Mouse (Mus musculus) bone marrow macrophage, adult 2 months (primary cell): ENCODE measurements around the gene Defb45. TPM values are rescaled to one million over a fixed set of nuclear protein-coding genes. Genes with fewer than 3 reads are reported as not detected.

Experiments
- H3K27ac ChIP-seq: 2 replicates; pipeline ENCODE4 v1.5.1; 2012; ENCODE audit warnings: low read depth, low read length; ENCODE audit not compliant: insufficient read depth
- H3K4me1 ChIP-seq: 2 replicates; pipeline ENCODE4 v1.6.1; 2012; ENCODE audit warnings: low read length; ENCODE audit not compliant: control insufficient read depth, insufficient read depth
- H3K4me3 ChIP-seq: 2 replicates; pipeline ENCODE4 v1.5.1; 2012; ENCODE audit warnings: mild to moderate bottlenecking, low read length, moderate library complexity; ENCODE audit not compliant: insufficient read depth
- CTCF ChIP-seq: IDR thresholded peaks from 2 replicates; pipeline ENCODE4 v1.5.1; 2012; ENCODE audit warnings: low read depth, mild to moderate bottlenecking, low read length, moderate library complexity
- POLR2A ChIP-seq: IDR thresholded peaks from 2 replicates; pipeline ENCODE4 v1.6.1; 2012; ENCODE audit warnings: mild to moderate bottlenecking, low read depth, low read length, borderline replicate concordance
- polyA plus RNA-seq: library from polyadenylated mRNA; stranded (reverse); fragments of >200 nt; gene quantifications from 2 replicates; pipeline ENCODE4 v1.2.4, GENCODE M21; 2012; ENCODE audit not compliant: missing spikeins, insufficient read depth, insufficient read length

Defb45 gene
- polyA plus RNA-seq, 1 experiment = not detected

DNA sequence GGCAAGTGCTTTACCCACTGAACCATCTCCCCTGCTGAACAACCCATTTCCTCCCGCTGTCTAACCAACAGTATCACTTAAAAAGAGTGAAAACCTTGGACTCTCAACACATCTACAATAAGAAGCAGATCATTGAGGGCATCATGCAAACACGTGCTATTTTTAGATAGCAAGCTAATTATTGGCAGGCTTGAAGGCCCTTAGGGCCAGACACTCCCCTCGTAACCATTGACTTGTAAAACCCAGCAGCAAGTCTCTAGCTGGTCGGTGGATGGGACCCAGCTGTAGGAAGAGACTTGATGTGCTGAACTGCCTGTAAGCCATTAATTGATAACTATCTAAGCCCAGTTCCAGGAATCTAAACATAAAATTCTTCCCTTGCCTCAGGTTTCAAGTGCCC lies 55.7 kb downstream of the Defb45 start:
- H3K27ac ChIP-seq = no peak overlapping the region
- TF ChIP-seq POLR2A (no peak), CTCF (no peak)
- no peaks in the 10 kb centered on the region for H3K4me1 ChIP-seq
- no peak overlapping the region for H3K4me3 ChIP-seq

Other genes starting within 250 kb of the Defb45 start
- not detected in 2 replicates for gene Nrsn2, start 222.8 kb downstream of the Defb45 start, polyA plus RNA-seq
- gene Sox12, start 201.3 kb downstream of the Defb45 start, polyA plus RNA-seq = 0.44 and 0.51 TPM in 2 replicates
- gene Zcchc3, start 184.4 kb downstream of the Defb45 start, polyA plus RNA-seq = 2.0 and 2.3 TPM in 2 replicates
- not detected in 2 replicates for gene 6820408C15Rik, start 183.8 kb downstream of the Defb45 start, polyA plus RNA-seq
- gene Defb23, start 134.8 kb downstream of the Defb45 start, polyA plus RNA-seq = not detected in 2 replicates
- gene Defb20, start 122.3 kb downstream of the Defb45 start, polyA plus RNA-seq = not detected in 2 replicates
- gene Defb22, start 109.3 kb downstream of the Defb45 start, polyA plus RNA-seq = not detected in 2 replicates
- not detected in 2 replicates for gene Defb26, start 87.7 kb downstream of the Defb45 start, polyA plus RNA-seq
- gene Defb28, start 81.1 kb downstream of the Defb45 start, polyA plus RNA-seq = not detected in 2 replicates
- gene Defb29, start 59.3 kb downstream of the Defb45 start, polyA plus RNA-seq = not detected in 2 replicates
- not detected in 2 replicates for gene Gm17416, start 30.1 kb downstream of the Defb45 start, polyA plus RNA-seq
- not detected in 2 replicates for gene Defb21, start 26.7 kb downstream of the Defb45 start, polyA plus RNA-seq
- gene Defb19, start 19.1 kb downstream of the Defb45 start, polyA plus RNA-seq = not detected in 2 replicates
- not detected in 2 replicates for gene Defb36, start 4.9 kb upstream of the Defb45 start, polyA plus RNA-seq
- gene Defb25, start 23.7 kb upstream of the Defb45 start, polyA plus RNA-seq = not detected in 2 replicates
- gene Rem1, start 27.6 kb upstream of the Defb45 start, polyA plus RNA-seq = not detected in 2 replicates
- gene H13, start 70.1 kb upstream of the Defb45 start, polyA plus RNA-seq = 93.6 and 95.2 TPM in 2 replicates
- gene Mcts2, start 87.6 kb upstream of the Defb45 start, polyA plus RNA-seq = 0.82 and 2.4 TPM in 2 replicates
- gene Id1, start 136.9 kb upstream of the Defb45 start, polyA plus RNA-seq = not detected in 2 replicates
- not detected in 2 replicates for gene Cox4i2, start 154.8 kb upstream of the Defb45 start, polyA plus RNA-seq
- 29.0 and 30.8 TPM in 2 replicates for gene Bcl2l1, start 232.3 kb upstream of the Defb45 start, polyA plus RNA-seq
- gene Tpx2, start 248.6 kb upstream of the Defb45 start, polyA plus RNA-seq = 35.1 and 38.3 TPM in 2 replicates